Mouse (Mus musculus) thymus, postnatal 25 days (tissue): ENCODE data around the gene Eepd1.

ENCODE experiments used
- DNase-seq: peaks from one replicate; pipeline ENCODE4 v3.0.0; 2022

Gene Eepd1

DNA sequence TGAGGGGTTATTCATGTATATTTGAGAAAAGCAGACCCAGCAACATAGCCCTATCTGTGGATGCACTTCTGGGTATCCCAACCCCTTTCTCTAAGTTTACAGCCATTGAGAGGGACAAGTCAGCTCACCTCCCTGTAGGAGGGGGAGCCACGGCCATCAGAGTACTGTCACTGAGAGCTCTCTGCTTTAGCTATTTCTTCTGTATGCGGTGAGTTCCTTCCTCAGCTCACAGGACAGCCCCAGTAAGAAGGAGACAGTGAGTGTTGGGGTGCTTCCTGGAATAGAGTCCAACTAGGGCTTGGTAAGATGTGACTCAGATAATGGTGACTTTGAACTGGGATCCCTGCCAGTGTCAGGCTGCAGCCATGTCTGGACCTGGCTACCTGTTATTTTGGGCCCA is 102.3 kb downstream of the Eepd1 start:
- no peak for DNase-seq

DNA sequence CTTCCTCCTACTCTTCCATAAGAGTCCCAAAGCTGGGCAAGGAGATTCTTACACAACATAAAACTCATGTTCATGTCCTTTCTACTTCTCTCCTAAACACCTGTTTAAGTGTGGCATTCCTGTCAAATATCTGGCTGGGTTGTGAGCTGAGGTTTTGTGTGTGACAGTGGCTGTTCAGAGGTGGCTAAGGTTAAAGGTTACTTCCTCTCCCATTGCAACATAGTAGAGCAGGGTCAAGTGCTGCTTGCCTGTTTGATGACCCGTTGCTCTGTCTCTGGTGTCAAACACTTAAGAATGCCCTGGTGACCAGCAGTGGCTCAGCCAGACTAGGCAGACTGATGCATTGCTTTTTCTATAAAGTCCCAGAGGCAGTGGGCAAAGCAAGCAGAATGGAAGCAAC is 104.3 kb downstream of the Eepd1 start:
- no peak for DNase-seq

DNA sequence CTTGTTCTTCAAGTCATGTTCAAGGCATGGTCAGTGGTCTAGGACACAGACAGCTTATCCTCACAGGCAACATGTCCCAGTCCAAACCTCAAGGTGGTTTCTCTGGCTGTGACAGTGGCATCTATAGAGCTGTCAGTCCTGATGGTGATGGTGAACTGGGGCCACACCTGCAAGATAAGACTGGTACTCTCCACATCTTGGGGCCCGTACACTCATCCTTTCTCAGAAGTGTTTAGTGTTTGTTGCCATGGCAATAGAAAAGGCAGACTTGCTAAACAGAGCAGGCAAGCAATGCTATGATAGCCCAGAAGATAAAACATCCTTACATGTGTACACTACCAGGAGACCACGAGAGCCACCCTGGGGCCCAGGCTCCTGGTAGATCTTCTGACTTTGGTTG is 107.2 kb downstream of the Eepd1 start:
- no peak for DNase-seq

DNA sequence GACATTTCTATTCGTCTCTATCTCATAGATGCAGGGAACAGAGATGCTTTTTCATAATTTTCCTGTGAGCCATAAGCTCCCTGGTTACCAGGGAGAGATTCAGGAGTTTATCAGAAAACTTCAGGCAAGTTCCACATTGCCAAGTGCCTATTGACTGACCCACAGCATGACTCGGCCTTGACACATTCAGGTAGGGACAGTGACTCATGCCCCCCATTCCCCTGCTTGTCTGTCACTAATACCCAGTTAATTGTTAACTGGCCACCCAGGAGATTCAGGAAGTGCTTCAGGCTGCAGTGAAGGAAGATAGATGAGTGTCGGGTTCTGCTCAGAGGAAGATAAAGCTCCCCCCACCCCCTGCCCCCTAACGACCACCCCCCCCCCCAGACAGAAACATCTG is 109.4 kb downstream of the Eepd1 start:
- DNase-seq, result no peak

DNA sequence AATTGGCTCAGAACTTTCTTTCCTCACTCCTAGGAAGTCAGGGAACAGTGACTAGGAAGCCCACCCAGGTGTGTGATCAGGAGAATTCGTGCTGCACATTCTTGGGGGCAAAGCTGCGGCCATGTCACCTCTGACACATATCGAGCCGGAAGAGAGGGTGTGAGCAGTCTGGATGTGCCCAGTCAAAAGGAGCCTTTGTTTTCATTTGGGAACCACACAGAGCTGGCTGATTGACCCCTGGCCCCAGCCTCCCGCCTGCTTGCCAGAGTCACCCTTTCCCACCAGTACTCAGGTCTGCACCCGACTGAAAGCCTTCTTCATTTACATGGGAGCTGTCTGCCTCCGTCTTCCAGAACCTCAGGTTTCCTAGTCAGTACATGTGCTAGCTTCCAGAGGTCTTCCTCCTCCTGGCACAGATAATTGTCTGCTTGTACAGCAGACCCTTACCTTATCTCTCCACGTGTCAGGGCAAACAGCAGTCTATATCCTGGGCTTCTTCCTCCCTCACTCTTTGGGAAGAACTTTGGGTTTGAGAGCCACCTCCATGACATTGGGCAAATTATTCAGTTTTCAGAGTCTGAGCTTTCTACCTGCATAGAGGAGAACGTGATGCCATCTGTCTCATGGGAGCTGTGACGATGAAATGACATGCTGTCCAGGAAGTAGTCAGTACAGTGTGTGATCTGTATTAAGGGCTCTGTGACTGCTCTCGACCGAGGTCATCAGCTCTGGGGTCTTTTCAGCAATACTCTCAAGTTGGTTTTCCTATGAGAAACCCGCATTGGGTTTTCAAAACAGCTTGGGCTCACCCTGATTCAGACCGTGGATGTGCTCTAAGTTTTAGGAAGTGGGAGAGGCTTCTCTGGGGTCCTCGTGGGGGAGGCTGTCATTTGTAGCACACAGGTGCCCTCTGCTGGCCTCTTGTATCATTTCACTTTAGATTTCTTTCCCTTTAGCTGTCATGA is 110.3 kb downstream of the Eepd1 start:
- DNase-seq, result peak; percentile 50

DNA sequence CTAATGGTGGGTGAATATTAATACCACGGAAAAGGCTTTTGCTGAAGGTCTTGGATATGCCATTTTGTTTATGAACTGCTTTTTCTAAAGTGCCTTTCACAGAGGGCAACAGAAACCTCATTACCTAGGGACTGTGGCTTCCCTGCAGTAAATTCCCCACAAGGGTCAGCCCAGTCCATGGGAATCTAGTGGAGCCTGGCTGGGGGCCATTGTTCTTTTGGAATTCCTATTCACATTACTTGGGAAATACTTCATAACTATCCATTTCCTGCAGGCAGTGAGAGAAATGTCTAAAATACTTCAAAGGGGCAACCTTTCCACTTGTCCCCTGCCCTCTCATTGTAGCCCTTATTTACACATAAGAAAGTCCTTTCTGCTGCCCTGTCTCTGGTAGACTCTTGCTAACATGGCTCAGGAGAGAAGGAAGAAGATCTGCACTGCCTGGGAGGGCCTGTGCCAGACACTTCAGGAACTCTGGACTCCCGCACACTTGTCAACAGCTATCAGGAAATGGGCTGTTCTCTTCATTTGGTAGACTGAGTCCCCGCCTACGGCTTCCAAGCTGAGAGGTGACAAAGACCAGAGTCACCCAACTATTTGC is 111.1 kb downstream of the Eepd1 start:
- DNase-seq, result no peak

DNA sequence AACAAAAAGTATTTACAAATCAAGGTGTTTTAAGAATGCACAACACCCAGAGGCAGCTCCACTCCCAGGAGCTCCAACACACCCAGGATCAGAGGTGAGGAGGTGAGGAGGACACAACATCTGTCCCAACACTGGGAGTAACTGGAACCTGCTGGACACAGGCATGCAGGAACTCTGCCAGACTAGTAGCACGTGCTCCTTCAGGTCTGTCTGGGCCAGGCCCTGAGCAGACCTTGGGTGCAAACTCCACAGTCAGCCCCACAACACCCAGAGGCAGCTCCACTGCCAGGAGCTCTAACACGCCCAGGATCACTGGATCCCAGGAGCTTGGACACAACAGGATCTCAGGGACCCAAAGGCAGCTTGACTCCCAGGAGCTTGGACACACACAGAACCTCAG is 143.4 kb downstream of the Eepd1 start:
- DNase-seq, result no peak

DNA sequence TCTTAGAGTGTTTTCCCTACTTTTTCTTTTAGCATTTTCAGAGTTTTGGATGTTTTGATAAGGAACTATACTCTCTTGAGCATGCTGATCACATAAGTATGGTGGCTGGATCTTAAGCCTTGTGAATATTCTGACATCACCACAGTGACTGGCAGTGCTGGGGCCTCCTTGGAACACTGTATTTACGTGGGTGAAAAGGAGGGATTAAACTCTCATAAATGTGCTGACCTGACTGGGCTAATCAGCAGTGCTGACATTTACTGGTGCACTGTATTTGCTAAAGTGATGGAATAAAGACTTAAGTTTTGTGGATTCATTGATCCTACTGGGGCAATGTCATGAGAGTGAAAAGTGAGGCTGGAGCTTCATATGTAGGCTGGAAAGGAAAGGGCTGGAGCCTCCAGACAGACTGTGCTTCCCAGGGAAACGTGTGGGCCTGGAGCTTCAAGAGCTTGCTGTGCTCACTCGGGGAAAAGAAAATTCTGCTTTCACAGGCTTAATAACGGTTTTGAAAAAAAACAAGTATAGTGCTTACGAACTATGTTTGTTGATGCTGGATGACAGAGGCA is 148.3 kb downstream of the Eepd1 start:
- DNase-seq, result no peak
